Mouse (Mus musculus): Measurements from ENCODE around the gene Mical3. TPM values are rescaled to one million over a fixed set of nuclear protein-coding genes. Genes with fewer than 3 reads are reported as not detected.

The Mical3 gene
- total RNA-seq, 2 experiments from 2014 or later: 95.3 to 96.0 TPM

- no peak for DNase-seq (ENCODE audit: low spot score in 2 of 2)
Observed at GRCm38 (mm10) chr6:121018147-121018546, 112.7 kb downstream of the Mical3 start.

DNA sequence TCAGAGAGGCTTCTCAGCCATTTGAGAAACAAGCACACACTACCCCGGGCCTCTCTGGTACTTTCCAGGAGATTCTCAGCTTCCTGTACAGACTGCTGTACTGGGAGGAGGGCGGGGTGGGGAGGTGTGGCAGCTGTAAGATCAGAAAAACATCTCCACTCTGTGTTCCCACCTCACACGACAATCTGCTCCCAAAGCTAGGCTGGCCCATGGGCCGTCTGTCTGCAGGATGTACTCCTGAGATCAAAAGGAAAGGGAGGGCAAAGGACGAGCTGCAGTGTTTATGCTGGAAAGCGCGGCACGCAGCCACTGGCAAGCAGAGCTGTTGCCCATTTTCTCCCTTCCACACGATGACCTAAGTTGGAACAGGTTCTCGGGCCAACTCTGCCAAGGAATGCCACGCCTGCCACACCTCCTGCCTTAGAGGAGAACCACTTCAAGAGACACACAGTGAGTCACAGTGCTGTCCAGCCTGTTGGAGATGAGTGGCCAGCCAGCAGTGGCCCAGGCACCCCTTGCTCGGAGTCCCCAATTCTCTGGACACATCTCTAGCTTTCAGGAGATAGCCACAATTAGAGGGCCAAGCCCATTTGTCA is 113.3 kb downstream of the Mical3 start:
- DNase-seq (ENCODE audit: low spot score in 2 of 2): no peak

DNA sequence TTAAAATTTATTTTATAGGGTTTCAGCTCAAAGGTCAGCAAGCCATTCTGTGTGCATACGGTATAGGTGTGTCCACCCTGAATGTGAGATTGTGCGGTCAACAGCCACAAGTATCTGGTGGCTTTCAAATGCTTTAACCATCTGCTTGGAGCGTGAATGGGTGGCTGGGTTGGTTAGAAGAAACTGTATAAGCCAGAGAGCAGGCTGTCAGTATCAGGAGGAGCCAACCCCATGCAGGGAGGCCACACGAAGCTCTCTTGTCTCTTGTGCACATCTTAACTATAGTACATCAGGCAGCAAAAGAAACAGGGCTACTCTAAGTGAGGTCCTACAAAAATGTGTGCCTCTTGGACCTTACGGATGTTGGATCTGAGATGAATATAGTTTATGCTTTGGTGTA is 114.7 kb downstream of the Mical3 start:
- DNase-seq (ENCODE audit: low spot score in 2 of 2): no peak

DNA sequence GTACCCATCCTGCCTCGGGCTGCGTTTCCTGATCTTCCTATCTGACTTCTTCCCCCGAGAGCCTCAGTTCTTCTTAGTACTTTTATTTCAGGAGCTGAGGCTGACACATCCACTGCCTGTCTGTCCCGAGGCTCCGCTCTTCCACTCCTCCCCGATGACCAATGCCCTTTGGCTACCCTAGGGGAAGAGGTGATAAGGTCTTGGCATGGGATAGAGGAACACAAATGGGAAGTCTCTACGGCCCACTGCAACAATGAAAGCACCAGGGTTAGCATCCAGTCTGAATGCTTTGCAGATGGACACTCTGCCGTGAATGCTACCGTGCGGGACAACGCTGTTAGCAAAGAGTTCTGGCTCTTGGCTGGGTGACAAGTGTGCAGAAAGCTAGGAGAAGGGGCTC is 116.5 kb downstream of the Mical3 start:
- no peak for DNase-seq (ENCODE audit: low spot score in 2 of 2)

GRCm38 (mm10) chr6:121013750-121014149 is 117.0 kb downstream of the Mical3 start:
- DNase-seq (ENCODE audit: low spot score in 2 of 2): peak in 1 of 2 experiments; percentile 34

DNA sequence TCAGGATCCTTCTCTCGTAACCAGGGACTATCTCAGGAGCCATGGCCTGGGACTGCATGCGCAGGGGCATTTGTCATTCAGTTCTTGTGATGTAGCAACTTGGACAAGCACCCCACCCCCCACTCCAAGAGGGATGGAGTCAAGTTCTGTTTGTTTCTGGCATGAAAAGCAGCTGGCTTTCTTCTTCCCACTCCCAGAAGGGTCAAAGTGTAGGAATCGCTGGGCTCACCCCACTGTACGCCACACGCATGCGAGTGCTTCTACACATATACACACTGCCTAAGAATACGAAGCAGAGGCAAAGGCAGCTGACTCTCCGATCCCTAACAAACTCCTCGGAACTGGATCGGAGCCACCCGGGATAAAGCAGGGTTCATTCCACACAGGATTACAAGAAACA is 119.1 kb downstream of the Mical3 start:
- no peak for DNase-seq (ENCODE audit: low spot score in 2 of 2)

DNA sequence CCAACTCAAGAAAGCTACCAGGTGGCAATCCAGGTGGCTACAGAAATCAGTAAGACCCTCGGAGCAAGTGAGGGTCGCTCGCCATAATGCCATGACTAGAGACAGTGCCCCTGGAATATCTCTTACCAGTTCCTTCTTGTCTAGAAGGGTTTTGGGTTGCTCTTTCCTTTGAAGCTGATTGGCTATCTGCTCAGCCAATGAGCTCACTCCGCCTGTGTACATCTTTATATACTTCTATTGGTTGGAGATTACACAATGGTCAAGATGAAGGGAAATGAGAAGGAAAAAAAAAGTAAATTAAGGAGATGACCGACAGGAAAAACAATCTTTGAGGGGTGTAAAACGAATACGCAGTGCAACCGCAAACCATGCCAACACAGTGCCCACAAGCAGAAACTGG is 121.1 kb downstream of the Mical3 start:
- DNase-seq (ENCODE audit: low spot score in 2 of 2): no peak

DNA sequence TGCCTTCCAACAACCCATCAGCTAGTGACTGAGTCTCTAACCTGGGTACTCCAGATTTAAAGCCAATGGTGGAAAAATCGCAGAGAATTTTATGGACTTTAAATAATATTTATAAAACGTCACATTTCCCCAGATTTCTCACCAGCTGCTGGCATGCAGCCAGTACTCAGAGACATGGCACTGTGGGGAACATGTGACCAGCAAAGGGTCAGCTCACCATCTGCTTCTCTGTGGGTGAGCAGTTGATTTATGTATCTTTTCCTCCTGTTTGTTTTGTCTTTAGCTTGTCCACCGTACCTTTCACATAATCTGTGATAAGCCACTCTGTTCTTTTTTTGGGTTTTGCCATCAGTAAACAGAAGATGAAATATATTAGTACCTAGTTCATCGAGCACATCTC is 125.8 kb downstream of the Mical3 start:
- no peak for DNase-seq (ENCODE audit: low spot score in 2 of 2)

DNA sequence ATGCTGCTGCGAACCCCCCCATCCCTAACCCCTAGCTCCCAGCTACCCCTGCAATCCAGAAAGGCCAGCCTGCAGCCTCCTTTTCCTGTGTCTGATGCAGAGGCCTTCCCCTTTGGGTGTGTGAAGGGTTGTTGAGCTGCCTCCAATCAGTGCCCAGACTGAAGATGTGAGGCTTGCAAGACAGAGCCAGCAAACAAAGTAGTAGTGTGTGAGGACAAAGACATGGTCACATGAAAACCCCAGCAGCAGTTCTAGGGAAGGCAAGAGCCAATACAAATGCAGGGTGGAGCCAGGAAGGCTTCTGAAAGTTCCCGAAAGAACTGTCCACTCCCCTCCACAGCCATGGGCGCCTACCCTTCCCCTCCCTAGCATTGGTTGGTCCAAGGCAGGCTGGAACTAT is 127.8 kb downstream of the Mical3 start:
- DNase-seq (ENCODE audit: low spot score in 2 of 2): no peak

DNA sequence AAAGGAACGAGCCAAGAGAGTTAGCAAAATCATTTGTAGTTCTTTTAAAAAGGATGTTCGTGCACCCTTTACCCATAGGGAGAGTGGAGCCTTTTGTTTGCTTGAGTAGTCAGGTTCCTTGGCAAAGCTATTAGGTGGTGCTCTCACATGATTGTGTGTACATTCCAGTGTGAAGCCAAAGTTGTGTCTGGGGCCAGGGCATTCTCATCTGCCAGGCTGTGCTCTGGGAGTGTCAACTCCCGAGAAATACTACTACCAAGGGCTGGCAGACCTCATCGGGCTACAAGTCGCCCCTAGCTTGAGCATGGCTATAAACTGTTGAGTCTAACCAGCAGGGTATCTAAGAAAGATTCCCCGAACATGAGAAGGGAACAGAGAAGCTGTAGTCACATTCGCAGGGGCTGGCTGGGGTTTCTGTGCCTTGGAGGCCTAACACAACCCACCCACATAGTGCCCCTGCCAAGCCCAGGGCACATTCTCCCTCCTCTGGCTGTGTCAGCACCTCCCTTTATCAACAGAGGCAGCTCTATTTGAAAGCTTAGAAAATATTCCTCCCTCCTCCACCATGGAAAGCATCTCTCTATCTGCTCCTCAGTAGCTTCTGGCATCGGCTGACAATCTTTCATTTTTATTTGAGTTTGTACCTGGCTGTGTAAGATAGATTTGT is 130.8 kb downstream of the Mical3 start:
- DNase-seq (ENCODE audit: low spot score in 2 of 2): no peak

DNA sequence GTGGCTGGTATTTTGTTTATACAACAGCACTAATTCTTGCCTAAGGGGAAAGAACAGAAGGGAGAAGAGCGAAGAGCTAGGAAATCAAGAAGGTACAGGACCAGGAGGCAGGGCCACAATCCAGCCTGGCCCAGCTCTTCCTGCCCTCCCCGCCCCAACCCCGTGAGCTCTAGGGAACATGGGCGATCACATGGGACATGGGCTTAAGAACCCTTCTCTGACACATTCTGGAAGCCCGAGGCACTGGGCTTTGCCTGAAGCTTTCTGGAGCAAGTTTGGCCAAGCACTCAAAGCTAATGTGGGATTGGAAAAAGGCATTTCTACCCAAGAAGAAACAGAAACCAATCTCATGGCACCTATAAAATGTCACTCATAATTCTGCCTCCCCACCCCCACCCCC is 131.7 kb downstream of the Mical3 start:
- no peak for DNase-seq (ENCODE audit: low spot score in 2 of 2)

DNA sequence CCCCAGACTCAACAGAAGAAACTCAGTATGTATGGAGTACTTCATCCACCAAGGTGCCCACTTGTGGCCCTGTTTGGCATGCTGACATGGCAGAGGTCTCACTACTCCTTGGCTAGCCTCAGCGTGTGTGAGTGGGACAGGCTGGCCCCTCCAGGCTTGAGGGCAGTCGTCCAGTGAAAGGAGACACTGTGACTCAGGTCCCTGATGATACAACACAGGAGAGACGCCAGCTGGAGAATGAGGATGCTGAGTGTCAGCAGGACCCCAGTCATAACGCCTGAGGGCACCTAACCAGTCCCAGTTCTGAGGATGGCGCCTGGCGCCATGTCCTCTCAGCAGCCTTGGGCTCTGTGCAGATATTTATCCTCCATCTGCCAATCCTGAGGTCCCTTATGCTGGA is 134.2 kb downstream of the Mical3 start:
- no peak for DNase-seq (ENCODE audit: low spot score in 2 of 2)

DNA sequence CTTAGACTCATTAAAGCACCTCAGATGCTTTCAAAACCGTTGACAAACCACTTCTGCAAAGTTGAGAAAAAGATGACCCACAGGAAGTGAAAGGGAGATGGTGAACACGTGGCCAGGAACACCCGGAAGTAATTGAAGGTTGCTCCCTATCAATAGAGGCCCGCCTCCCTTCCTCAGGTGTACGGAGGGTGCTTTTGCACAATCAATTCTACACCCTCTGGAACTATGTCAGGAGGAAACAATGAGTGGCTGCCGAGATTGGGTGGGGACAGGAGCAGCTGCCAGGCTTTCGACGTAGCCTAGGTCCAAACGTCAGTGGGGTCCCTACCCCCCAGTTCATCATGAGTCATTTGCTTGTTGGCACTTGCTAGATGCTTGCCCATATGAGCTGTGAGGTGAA is 135.3 kb downstream of the Mical3 start:
- no peak for DNase-seq (ENCODE audit: low spot score in 2 of 2)

GRCm38 (mm10) chr6:120991857-120992256 is 138.9 kb downstream of the Mical3 start:
- DNase-seq (ENCODE audit: low spot score in 2 of 2): no peak

- DNase-seq (ENCODE audit: low spot score in 2 of 2): no peak
Observed at GRCm38 (mm10) chr6:120987571-120988084, 143.2 kb downstream of the Mical3 start.

DNA sequence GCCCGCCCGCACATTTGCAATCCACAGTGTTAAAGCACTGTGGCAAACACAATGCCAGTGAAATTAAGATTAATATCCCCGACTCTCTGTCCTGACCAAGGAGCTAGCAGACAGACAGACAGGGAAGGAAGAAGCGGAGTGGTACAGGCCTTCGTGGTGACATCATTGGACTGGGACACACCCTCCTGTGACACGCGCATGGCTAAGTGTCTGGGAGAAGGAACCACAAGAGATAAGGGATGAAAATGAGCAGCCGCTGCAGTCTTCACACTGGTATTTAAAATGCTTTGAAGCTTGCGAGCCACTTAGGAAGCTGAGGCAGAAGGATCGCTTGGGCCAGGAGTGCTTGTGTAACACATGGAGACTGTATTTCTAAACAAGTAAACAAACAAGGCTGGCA is 143.6 kb downstream of the Mical3 start:
- no peak for DNase-seq (ENCODE audit: low spot score in 2 of 2)

- no peak for DNase-seq (ENCODE audit: low spot score in 2 of 2)
Observed at GRCm38 (mm10) chr6:120986172-120986571, 144.6 kb downstream of the Mical3 start.

DNA sequence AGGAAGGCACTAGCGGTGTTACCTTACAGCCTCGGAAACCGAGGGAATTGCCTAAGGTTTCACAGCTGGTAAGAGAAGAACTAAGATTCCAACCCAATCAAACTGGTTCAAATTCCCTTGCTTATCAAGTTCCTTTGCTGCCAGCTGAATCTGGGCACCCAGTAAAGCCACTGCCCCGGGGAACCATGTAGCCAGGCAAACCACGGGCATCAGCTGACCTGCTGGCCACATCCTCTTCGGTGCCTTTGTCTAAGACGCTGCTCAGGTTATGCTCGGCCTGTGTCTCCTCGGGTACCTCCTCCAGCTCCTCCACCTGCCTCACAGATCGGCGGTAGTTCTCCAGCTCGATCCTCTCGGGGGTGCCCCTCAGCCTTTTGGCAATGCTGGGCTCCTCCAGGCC is 148.5 kb downstream of the Mical3 start:
- DNase-seq (ENCODE audit: low spot score in 2 of 2): no peak

- no peak for DNase-seq (ENCODE audit: low spot score in 2 of 2)
Observed at GRCm38 (mm10) chr6:120981537-120981936, 149.3 kb downstream of the Mical3 start.

DNA sequence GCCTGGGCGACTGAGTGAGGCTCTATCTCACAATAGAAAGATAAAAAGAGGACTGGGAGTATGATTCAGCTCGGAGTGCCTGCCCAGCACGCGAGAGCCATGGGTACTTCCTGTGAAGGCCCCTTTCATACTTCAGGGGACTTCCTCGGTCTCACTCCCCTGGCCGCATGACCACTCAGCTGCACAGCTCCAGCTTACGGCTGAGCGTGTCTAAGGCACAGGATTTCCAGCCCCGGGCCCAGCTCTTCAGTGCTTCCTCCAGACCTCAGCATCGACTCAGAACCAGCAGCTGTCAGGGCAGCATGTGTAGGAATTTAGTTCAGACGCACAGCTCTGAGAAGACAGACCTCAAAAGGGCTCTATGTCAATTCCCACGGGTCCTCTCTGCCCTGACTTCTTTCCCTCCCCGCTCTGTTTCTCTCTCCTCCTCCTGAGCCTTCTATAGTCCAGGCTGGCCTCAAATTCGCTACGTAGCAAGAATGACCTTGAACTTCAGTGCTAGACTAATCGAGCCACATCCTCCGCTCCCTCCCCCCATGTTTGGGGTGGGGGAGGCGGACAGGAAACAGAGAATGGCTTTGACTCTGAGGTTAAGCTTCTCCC is 152.7 kb downstream of the Mical3 start:
- DNase-seq (ENCODE audit: low spot score in 2 of 2): no peak

- no peak for DNase-seq (ENCODE audit: low spot score in 2 of 2)
Observed at GRCm38 (mm10) chr6:120976991-120977390, 153.8 kb downstream of the Mical3 start.

- DNase-seq (ENCODE audit: low spot score in 2 of 2): no peak
Observed at GRCm38 (mm10) chr6:120976097-120976496, 154.7 kb downstream of the Mical3 start.
